Mouse (Mus musculus) testis, adult 2 months (tissue): ENCODE measurements around the gene Smim20.

Experiments
- CTCF ChIP-seq: fragments of 200-500 bp; IDR thresholded peaks from 2 replicates; pipeline ENCODE4 v1.5.1; 2012; ENCODE audit warnings: low read depth, mild to moderate bottlenecking, inconsistent platforms, low read length, moderate library complexity; ENCODE audit not compliant: control insufficient read depth, insufficient read depth, insufficient replicate concordance
- POLR2A ChIP-seq: fragments of 200-500 bp; IDR thresholded peaks from 2 replicates; pipeline ENCODE4 v1.6.1; 2012; ENCODE audit warnings: low read depth, mild to moderate bottlenecking, inconsistent platforms, low read length, moderate library complexity; ENCODE audit not compliant: control insufficient read depth

DNA sequence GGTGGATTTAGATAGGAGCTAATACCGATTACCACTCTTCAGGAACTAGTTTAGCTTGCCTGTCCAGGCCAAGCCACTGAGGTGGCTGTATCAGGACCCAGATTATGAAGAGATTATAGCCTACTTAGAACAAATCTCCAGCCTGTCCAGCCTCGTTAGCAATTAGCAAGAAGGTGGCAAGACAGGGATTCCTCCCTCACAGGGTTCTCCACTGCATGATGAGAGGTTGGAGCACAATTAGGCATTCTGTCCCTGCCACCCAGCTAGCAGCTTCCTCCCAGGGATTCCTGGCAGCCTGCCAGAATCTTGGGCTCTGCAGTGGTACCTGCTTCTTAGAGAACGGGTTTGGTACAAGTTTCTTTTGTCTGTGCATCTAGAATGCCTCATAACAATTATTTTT is 8.5 kb downstream of the Smim20 start:
- no peak for TF ChIP-seq CTCF
- no peak for TF ChIP-seq POLR2A
